Mouse (Mus musculus) forebrain, embryonic 11.5 days (tissue): ENCODE results near the gene Asah2. TPM values are rescaled to one million over a fixed set of nuclear protein-coding genes. Genes with fewer than 3 reads are reported as not detected.

Experiments
- ATAC-seq: fragments of 200-750 bp; cut with Nextera tagmentation; replicated peaks from 2 replicates; pipeline ENCODE4 v1.8.0; 2017; ENCODE audit warnings: moderate TSS enrichment; ENCODE audit not compliant: low FRiP score
- DNase-seq: peaks from one replicate; pipeline ENCODE4 v3.0.0-alpha.2; 2017; ENCODE audit warnings: low spot score
- H3K27ac ChIP-seq: fragments of 300-500 bp; sonication (generic); 2 replicates; pipeline ENCODE4 v1.5.1; 2014; ENCODE audit warnings: low read depth, low read length
- H3K27me3 ChIP-seq: fragments of 300-500 bp; sonication (generic); 2 replicates; pipeline ENCODE4 v1.6.1; 2014; ENCODE audit warnings: mild to moderate bottlenecking, low read length, mixed read lengths; ENCODE audit not compliant: control insufficient read depth, insufficient read depth
- H3K36me3 ChIP-seq: fragments of 300-500 bp; sonication (generic); 2 replicates; pipeline ENCODE4 v1.6.1; 2014; ENCODE audit warnings: mild to moderate bottlenecking, low read length, moderate library complexity, mixed read lengths; ENCODE audit not compliant: control insufficient read depth, insufficient read depth
- H3K4me1 ChIP-seq: fragments of 300-500 bp; sonication (generic); replicated peaks from 2 replicates; pipeline ENCODE4 v1.6.1; 2014; ENCODE audit warnings: low read length, mixed read lengths; ENCODE audit not compliant: control insufficient read depth, insufficient read depth
- H3K4me2 ChIP-seq: fragments of 300-500 bp; sonication (generic); 2 replicates; pipeline ENCODE4 v1.6.1; 2014; ENCODE audit warnings: low read depth, mild to moderate bottlenecking, low read length, moderate library complexity, mixed read lengths; ENCODE audit not compliant: severe bottlenecking
- H3K4me3 ChIP-seq: fragments of 300-500 bp; sonication (generic); 2 replicates; pipeline ENCODE4 v1.5.1; 2014; ENCODE audit warnings: low read depth, low read length
- H3K9ac ChIP-seq: fragments of 300-500 bp; sonication (generic); 2 replicates; pipeline ENCODE4 v1.6.1; 2014; ENCODE audit warnings: low read length
- H3K9me3 ChIP-seq: fragments of 300-500 bp; sonication (generic); 2 replicates; pipeline ENCODE4 v1.6.1; 2016; ENCODE audit warnings: low read length, mixed read lengths; ENCODE audit not compliant: control insufficient read depth
- WGBS: fragments of 180-500 bp; shearing (Covaris S2); extraction: QIAGEN DNeasy Blood & Tissue Kit; methylation state at CpG from one replicate; pipeline ENCODE4 v1.1.7; 2014; 5-methylcytosine and 5-hydroxymethylcytosine counted together
- polyA plus RNA-seq: library from polyadenylated mRNA; unstranded; fragments of >200 nt; fragmentation: Nextera tagmentation; extraction: Ambion mirVana; gene quantifications from 2 replicates; pipeline ENCODE4 v1.2.1, GENCODE M21; 2014

The Asah2 gene
- polyA plus RNA-seq = 0.11 and 0.56 TPM in 2 replicates

- H3K4me1 ChIP-seq = no peaks in the 10 kb centered on the region; the same call in 1 of the 2 replicates
- no peaks in the 10 kb centered on the region for H3K27me3 ChIP-seq
- H3K4me2 ChIP-seq = peak within 1 kb of the TSS; percentile 80
- H3K4me3 ChIP-seq = peak within 1 kb of the TSS; percentile 54
- H3K9me3 ChIP-seq = no peaks in the 10 kb centered on the region
- H3K27ac ChIP-seq = no peak within 1 kb of the TSS
- H3K9ac ChIP-seq = peak within 1 kb of the TSS; percentile 80
- DNase-seq (peak; percentile 82), ATAC-seq (peak; percentile 94)
- WGBS = under 1% methylated on average over 23 of the region's 28 CpGs
- no peaks in the 10 kb centered on the region for H3K36me3 ChIP-seq
These were observed at the start of gene Asah2 for GRCm38 (mm10) chr19:32107771-32108306. Gene Asah2, minus strand, starts transcription at chr19:32108211.

GRCm38 (mm10) chr19:32157045-32157444, 49.0 kb upstream of the Asah2 start:
- H3K27ac ChIP-seq = no peak overlapping the region
- H3K4me3 ChIP-seq = no peak overlapping the region
- H3K9me3 ChIP-seq = no peaks in the 10 kb centered on the region
- no peak overlapping the region for H3K4me2 ChIP-seq
- no peak for ATAC-seq
- no peak overlapping the region for H3K9ac ChIP-seq
- no peaks in the 10 kb centered on the region for H3K36me3 ChIP-seq
- no peaks in the 10 kb centered on the region for H3K4me1 ChIP-seq
- no peak for DNase-seq
- no peaks in the 10 kb centered on the region for H3K27me3 ChIP-seq
- WGBS = 88% methylated on average over 6 of the region's 6 CpGs

- no peak overlapping the region for H3K27ac ChIP-seq
- H3K4me2 ChIP-seq = no peak overlapping the region
- no peaks in the 10 kb centered on the region for H3K36me3 ChIP-seq
- WGBS = 82% methylated on average over 6 of the region's 6 CpGs
- H3K4me3 ChIP-seq = no peak overlapping the region
- no peaks in the 10 kb centered on the region for H3K27me3 ChIP-seq
- H3K4me1 ChIP-seq = no peaks in the 10 kb centered on the region
- no peak overlapping the region for H3K9ac ChIP-seq
- ATAC-seq (no peak), DNase-seq (no peak)
- H3K9me3 ChIP-seq = no peaks in the 10 kb centered on the region
These were observed 44.5 kb upstream of the Asah2 start for GRCm38 (mm10) chr19:32152529-32152928.

- no peak overlapping the region for H3K4me3 ChIP-seq
- H3K9me3 ChIP-seq = no peaks in the 10 kb centered on the region
- H3K4me1 ChIP-seq = no peaks in the 10 kb centered on the region
- DNase-seq (no peak), ATAC-seq (no peak)
- 87% methylated on average over 5 of the region's 5 CpGs for WGBS
- no peak overlapping the region for H3K27ac ChIP-seq
- no peaks in the 10 kb centered on the region for H3K36me3 ChIP-seq
- H3K27me3 ChIP-seq = no peaks in the 10 kb centered on the region
- no peak overlapping the region for H3K4me2 ChIP-seq
- H3K9ac ChIP-seq = no peak overlapping the region
These were observed 40.7 kb upstream of the Asah2 start for GRCm38 (mm10) chr19:32148710-32149109.

DNA sequence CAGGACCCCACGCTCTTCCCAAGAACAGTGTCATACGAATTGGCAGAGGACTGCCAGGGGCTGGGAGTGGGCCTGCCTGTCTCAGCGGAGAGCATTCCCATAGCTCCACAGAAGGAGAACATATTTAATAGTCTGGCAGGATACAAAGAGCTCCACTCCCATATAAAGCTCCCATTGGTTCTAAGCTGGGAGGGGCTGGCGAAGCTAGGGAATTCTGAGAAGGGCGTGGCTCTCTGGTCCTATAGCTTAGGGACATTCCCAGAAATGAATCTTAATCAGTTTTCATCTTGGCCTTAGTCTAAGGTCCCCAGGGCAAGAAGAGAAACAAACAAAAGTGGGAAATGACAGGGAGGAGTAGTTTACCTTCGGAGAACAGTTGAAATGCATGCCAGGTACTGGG, 34.4 kb upstream of the Asah2 start:
- H3K27ac ChIP-seq = no peak overlapping the region
- H3K4me2 ChIP-seq = no peak overlapping the region
- H3K9me3 ChIP-seq = no peaks in the 10 kb centered on the region
- H3K9ac ChIP-seq = no peak overlapping the region
- WGBS = 89% methylated on average over 6 of the region's 6 CpGs
- ATAC-seq (no peak), DNase-seq (no peak)
- no peaks in the 10 kb centered on the region for H3K27me3 ChIP-seq
- H3K4me1 ChIP-seq = no peaks in the 10 kb centered on the region
- no peaks in the 10 kb centered on the region; the same call in 1 of the 2 replicates for H3K36me3 ChIP-seq
- no peak overlapping the region for H3K4me3 ChIP-seq

DNA sequence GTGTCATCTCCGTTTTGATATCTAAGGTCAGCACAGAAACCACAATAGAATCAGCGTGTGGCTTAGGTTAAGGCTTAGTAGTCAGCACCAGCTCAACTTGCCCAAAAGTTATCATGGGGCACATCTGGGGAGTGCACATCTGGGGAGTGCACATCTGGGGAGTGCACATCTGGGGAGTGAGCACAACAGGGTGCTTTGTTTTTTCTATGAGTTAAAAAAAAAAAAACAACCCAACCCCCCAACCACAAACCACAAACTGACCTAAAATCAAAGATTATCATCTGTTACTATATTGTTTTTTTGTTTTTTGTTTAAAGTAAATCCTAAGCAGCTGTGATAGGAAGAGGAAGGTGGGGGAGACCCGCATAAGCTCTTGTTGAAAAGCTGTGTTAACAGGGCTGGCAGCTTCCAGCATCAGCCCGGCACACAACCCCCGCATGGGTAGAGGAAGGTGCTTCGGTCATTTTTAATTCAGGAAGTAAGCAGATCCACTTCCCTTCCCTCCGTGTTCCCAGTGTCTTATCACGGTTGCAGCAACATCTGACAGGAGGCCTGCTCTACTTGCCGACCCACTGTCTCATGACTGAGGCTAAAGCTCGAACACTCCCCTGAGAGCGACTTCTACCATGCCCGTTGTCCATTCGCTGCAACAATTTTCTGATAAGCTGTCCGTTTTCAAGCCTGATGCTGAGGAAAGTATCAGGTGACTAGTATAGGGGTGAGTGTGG, 30.5 kb upstream of the Asah2 start:
- no peak for DNase-seq
- no peak overlapping the region for H3K27ac ChIP-seq
- ATAC-seq = no peak
- H3K9me3 ChIP-seq = no peaks in the 10 kb centered on the region
- WGBS = 82% methylated on average over 14 of the region's 14 CpGs
- 0 out of 2 replicates have a peak, but pooled peaks cover 4% of the 10 kb centered on the region for H3K4me1 ChIP-seq
- H3K27me3 ChIP-seq = no peaks in the 10 kb centered on the region
- no peaks in the 10 kb centered on the region; the same call in 1 of the 2 replicates for H3K36me3 ChIP-seq
- no peak overlapping the region for H3K4me3 ChIP-seq
- no peak overlapping the region for H3K4me2 ChIP-seq
- H3K9ac ChIP-seq = no peak overlapping the region

GRCm38 (mm10) chr19:32137904-32138303, 29.9 kb upstream of the Asah2 start:
- Histone ChIP-seq H3K27ac (no peak overlapping the region), H3K4me3 (no peak overlapping the region), H3K4me1 (0 out of 2 replicates have a peak, but pooled peaks cover 4% of the 10 kb centered on the region), H3K27me3 (no peaks in the 10 kb centered on the region), H3K9ac (no peak overlapping the region), H3K36me3 (no peaks in the 10 kb centered on the region; the same call in 1 of the 2 replicates), H3K4me2 (no peak overlapping the region), H3K9me3 (no peaks in the 10 kb centered on the region)
- 90% methylated on average over 5 of the region's 5 CpGs for whole genome bisulfite sequencing
- DNase-seq (no peak), ATAC-seq (no peak)

DNA sequence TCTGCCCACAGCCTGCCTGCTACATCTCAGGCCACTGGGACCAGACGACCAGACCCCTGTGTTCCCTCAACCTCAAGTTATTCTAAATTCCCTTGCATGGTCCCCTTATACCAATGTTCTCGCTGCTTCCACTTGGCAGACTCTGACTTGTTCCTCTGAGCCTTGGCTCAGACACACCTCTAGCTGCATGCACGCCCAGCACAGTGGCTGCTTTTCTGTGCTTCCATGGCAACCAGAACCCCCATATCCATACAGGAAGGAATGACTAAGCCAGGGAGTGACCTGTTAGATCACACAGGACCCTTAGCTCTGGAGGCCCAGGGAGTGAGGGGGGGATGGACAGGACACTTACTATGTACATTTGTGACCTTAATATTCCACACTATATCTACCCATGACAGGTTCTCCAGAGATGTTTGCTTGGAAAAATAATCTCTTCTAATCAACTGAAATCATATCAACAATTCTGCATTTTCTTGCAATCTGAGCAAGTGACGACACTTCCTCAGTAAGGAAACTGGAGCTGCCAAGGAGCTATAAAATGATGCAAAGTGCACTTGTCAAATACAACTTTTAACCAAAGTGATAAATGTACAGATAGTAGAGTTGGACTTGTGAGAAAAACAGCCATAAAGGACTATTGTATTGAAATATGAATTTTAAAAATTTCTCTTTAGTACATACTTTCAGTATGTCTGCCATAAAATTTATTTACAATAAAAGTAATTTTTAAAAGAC, 29.0 kb upstream of the Asah2 start:
- H3K4me1 ChIP-seq = 0 out of 2 replicates have a peak, but pooled peaks cover 4% of the 10 kb centered on the region

More for the DNA sequence above, 29.0 kb upstream of the Asah2 start:
- Histone ChIP-seq H3K9me3 (no peaks in the 10 kb centered on the region), H3K27me3 (no peaks in the 10 kb centered on the region), H3K36me3 (no peaks in the 10 kb centered on the region; the same call in 1 of the 2 replicates), H3K9ac (no peak overlapping the region), H3K4me2 (no peak overlapping the region), H3K4me3 (no peak overlapping the region), H3K27ac (no peak overlapping the region)
- DNase-seq (no peak), ATAC-seq (no peak; the same call in 1 of the 2 replicates)
- 53% methylated on average over 4 of the region's 4 CpGs for WGBS
